Mouse (Mus musculus) limb, embryonic 14.5 days (tissue): Measurements from ENCODE around the gene Senp3. TPM values are rescaled to one million over a fixed set of nuclear protein-coding genes. Genes with fewer than 3 reads are reported as not detected.

Experiments used
- ATAC-seq: fragments of 200-750 bp; cut with Nextera tagmentation; 2 replicates; pipeline ENCODE4 v1.8.0; 2017; ENCODE audit warnings: low read depth, moderate number of reproducible peaks, moderate TSS enrichment; ENCODE audit not compliant: low FRiP score
- DNase-seq: peaks from one replicate; pipeline ENCODE4 v3.0.0-alpha.2; 2015; ENCODE audit warnings: low spot score
- H3K27ac ChIP-seq: fragments of 300-500 bp; sonication (generic); replicated peaks from 2 replicates; pipeline ENCODE4 v1.5.1; 2014; ENCODE audit warnings: low read depth, mild to moderate bottlenecking, low read length, moderate library complexity, mixed read lengths
- H3K27me3 ChIP-seq: fragments of 300-500 bp; sonication (generic); 2 replicates; pipeline ENCODE4 v1.6.1; 2014; ENCODE audit warnings: low read length, mixed read lengths; ENCODE audit not compliant: control insufficient read depth, insufficient read depth
- H3K36me3 ChIP-seq: fragments of 300-500 bp; sonication (generic); 2 replicates; pipeline ENCODE4 v1.6.1; 2014; ENCODE audit warnings: mild to moderate bottlenecking, low read length, moderate library complexity, mixed read lengths; ENCODE audit not compliant: control insufficient read depth, insufficient read depth
- H3K4me1 ChIP-seq: fragments of 300-500 bp; sonication (generic); 2 replicates; pipeline ENCODE4 v1.6.1; 2014; ENCODE audit warnings: antibody characterized with exemption, low read length, mixed read lengths; ENCODE audit not compliant: control insufficient read depth, insufficient read depth
- H3K4me2 ChIP-seq: fragments of 300-500 bp; sonication (generic); replicated peaks from 2 replicates; pipeline ENCODE4 v1.6.1; 2014; ENCODE audit warnings: low read depth, mild to moderate bottlenecking, low read length, moderate library complexity; ENCODE audit not compliant: severe bottlenecking
- H3K4me3 ChIP-seq: fragments of 300-500 bp; sonication (generic); replicated peaks from 2 replicates; pipeline ENCODE4 v1.5.1; 2014; ENCODE audit warnings: low read length
- H3K9ac ChIP-seq: fragments of 300-500 bp; sonication (generic); 2 replicates; pipeline ENCODE4 v1.6.1; 2014; ENCODE audit warnings: mild to moderate bottlenecking, low read depth, low read length, moderate library complexity; ENCODE audit not compliant: severe bottlenecking
- H3K9me3 ChIP-seq: fragments of 300-500 bp; sonication (generic); 2 replicates; pipeline ENCODE4 v1.6.1; 2016; ENCODE audit warnings: low read length; ENCODE audit not compliant: control insufficient read depth
- POLR2A ChIP-seq: fragments of 200-500 bp; IDR thresholded peaks from 2 replicates; pipeline ENCODE4 v1.8.0; 2012; ENCODE audit warnings: inconsistent platforms, mild to moderate bottlenecking, moderate library complexity, borderline replicate concordance; ENCODE audit not compliant: insufficient read depth, insufficient read length; ENCODE audit errors: extremely low read depth
- WGBS: fragments of 180-500 bp; shearing (Covaris S2); extraction: QIAGEN DNeasy Blood & Tissue Kit; methylation state at CpG from one replicate; pipeline ENCODE4 v1.1.7; 2014; 5-methylcytosine and 5-hydroxymethylcytosine counted together
- polyA plus RNA-seq, 2 experiments: library from polyadenylated mRNA; depleted of rRNA in 1 of 2; stranded (reverse) in 1 of 2; unstranded in 1 of 2; fragments of >200 nt; fragmentation: Nextera tagmentation in 1 of 2; extraction: Ambion mirVana in 1 of 2; gene quantifications; 2 replicates each; pipeline versions ENCODE4 v1.2.1 to v1.2.3; 2012 to 2014

Senp3 gene
- polyA plus RNA-seq, 2 experiments: 95.4 to 172 TPM

- no peak within 1 kb of the TSS for H3K4me2 ChIP-seq
- ATAC-seq: no peak
- TF ChIP-seq POLR2A: no peak
- no peak within 1 kb of the TSS for H3K4me3 ChIP-seq
- H3K9me3 ChIP-seq: no peaks in the 10 kb centered on the region
- no peaks in the 10 kb centered on the region for H3K27me3 ChIP-seq
- peak within 1 kb of the TSS; percentile 52 for H3K27ac ChIP-seq
- peak within 1 kb of the TSS; percentile 8; the same call in 1 of the 2 replicates for H3K9ac ChIP-seq
- H3K4me1 ChIP-seq: peaks cover 31% of the 10 kb centered on the region
- DNase-seq: peak; percentile 48
- 71% methylated on average over 10 of the region's 10 CpGs for WGBS
- H3K36me3 ChIP-seq: no peaks in the 10 kb centered on the region
These were observed 3.8 kb upstream of the Senp3 start, which contains the start of gene Tnfsf13 for GRCm38 (mm10) chr11:69685526-69686148. Gene Tnfsf13 (minus strand): TSS chr11:69685784.

DNA sequence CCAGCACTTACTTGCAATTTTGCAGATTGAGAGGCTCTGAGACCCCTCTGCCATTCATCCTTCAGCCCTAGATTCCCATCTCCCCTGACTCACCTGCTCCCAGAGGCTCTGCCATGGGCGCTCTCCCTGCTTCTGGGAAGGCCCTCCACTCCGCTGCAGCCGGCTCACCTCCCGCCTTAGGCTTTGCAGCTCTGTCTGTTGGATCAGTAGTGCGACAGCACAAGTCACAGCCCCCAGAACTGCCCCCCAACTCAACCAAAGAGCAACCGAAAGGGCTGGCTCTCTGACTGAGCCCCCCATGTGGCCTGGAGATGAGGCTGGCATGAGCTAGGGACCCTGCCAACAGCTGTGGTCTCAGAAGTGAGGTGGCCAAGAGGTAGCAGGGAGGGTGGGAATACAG lies 3.1 kb upstream of the Senp3 start:
- H3K9me3 ChIP-seq: no peaks in the 10 kb centered on the region
- peaks cover 38% of the 10 kb centered on the region for H3K4me1 ChIP-seq
- H3K27ac ChIP-seq: no peak overlapping the region
- H3K4me2 ChIP-seq: no peak overlapping the region
- DNase-seq: no peak
- ATAC-seq: no peak
- H3K27me3 ChIP-seq: no peaks in the 10 kb centered on the region
- 82% methylated on average over 6 of the region's 6 CpGs for WGBS
- no peak for TF ChIP-seq POLR2A
- no peak overlapping the region for H3K4me3 ChIP-seq
- H3K9ac ChIP-seq: no peak overlapping the region
- H3K36me3 ChIP-seq: peaks cover 6% of the 10 kb centered on the region; the same call in 1 of the 2 replicates

- H3K9me3 ChIP-seq: no peaks in the 10 kb centered on the region
- H3K9ac ChIP-seq: no peak overlapping the region
- WGBS: 79% methylated on average over 12 of the region's 12 CpGs
- H3K4me2 ChIP-seq: no peak overlapping the region
- H3K27me3 ChIP-seq: no peaks in the 10 kb centered on the region
- H3K36me3 ChIP-seq: peaks cover 13% of the 10 kb centered on the region; the same call in 1 of the 2 replicates
- H3K4me3 ChIP-seq: no peak overlapping the region
- ATAC-seq (no peak), DNase-seq (no peak)
- no peak for TF ChIP-seq POLR2A
- H3K27ac ChIP-seq: no peak overlapping the region
- peaks cover 41% of the 10 kb centered on the region for H3K4me1 ChIP-seq
These were observed 2.4 kb upstream of the Senp3 start for GRCm38 (mm10) chr11:69684128-69684745.

DNA sequence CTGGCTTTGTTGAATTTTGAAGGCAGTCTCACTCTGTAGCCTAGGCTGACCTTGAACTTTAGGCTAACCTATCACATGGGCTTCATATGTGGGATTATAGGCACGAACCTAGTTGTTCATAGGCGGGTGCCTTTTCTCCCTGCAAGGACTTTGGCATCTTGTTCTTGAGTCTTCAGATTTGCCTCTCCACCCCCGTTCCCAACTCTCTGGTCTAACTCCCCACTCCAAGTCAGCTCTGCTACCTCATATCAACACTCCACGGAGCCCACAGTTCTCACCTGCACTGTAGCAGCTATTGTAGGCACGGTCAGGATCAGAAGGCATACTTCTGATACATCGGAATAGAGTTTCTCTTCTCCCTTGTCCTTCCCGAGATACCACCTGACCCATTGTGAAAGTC lies 1.7 kb upstream of the Senp3 start:
- Histone ChIP-seq H3K4me1 (peaks cover 41% of the 10 kb centered on the region), H3K9ac (0 out of 2 replicates have a peak overlapping the region, but pooled peaks have one; percentile 43), H3K9me3 (no peaks in the 10 kb centered on the region), H3K4me3 (no peak overlapping the region), H3K27me3 (no peaks in the 10 kb centered on the region), H3K4me2 (peak overlapping the region; percentile 88), H3K36me3 (peaks cover 20% of the 10 kb centered on the region), H3K27ac (peak overlapping the region; percentile 87)
- ATAC-seq (no peak), DNase-seq (no peak)
- no peak for TF ChIP-seq POLR2A
- WGBS: 79% methylated on average over 7 of the region's 7 CpGs

DNA sequence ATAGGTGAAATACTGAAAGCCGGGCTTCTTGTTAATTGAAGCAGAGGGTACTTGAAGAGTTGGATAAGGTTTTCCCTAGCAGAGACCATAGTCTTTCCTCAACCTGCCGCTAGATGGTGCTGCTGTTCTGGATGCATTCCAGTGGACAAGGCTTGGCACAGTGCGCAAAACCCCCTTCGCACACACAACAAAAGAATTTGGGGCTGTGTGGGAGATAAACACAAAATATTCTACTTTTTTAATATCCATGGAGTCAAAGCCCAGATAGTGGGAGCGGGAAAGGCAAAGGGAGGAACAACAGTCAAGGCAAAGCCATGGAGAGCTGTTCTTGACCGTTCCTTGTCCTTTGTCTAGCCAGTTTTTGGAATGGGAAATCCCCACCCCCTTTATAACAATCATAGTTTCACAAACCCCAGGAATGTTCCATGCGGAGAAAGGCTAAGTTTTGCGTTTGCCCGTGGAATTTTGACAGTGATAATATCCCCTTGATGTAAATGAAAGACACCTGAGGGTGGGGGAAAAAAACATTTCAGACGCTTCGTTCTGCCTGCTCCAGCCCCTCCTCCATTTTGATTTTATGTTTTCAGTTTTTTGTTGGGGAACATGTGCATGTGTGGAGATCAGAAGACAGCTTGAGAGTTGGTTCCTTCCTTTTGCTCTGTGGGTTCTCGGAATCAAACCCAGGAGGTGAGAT lies 1.1 kb upstream of the Senp3 start:
- Histone ChIP-seq H3K9ac (peak overlapping the region; percentile 43; the same call in 1 of the 2 replicates), H3K27me3 (no peaks in the 10 kb centered on the region), H3K27ac (peak overlapping the region; percentile 87), H3K9me3 (no peaks in the 10 kb centered on the region), H3K4me2 (peak overlapping the region; percentile 88), H3K36me3 (peaks cover 25% of the 10 kb centered on the region), H3K4me1 (peaks cover 41% of the 10 kb centered on the region), H3K4me3 (peak overlapping the region; percentile 87)
- 9% methylated on average over 12 of the region's 12 CpGs for WGBS
- ATAC-seq (peak; percentile 45), DNase-seq (peak; percentile 96)
- peak; percentile 50; the same call in 1 of the 2 replicates for TF ChIP-seq POLR2A
